Comparison of ENCODE assay signal across 7 mouse cellular contexts in genomic region chr11:103990049-103990557, GRCm38 (mm10). TPM values are rescaled to one million over a fixed set of nuclear protein-coding genes. Genes with fewer than 3 reads are reported as not detected.
DNase-seq lines count a peak whose midpoint lies in the region; ATAC-seq and TF ChIP-seq lines count a peak whose summit lies in the region.
"Not testable (repeated sequence)": the region's sequence is repeated elsewhere in the genome, so short reads cannot be mapped to it uniquely, and the experiment has no call there.

No protein-coding gene starts in this region.

- not testable (repeated sequence) for H3K4me2 ChIP-seq in forebrain, embryonic 12.5 days; heart, embryonic 12.5 days; hindbrain, embryonic 16.5 days (ENCODE audit: low read length); lung, postnatal 0 days (replicated peaks; ENCODE audit: low read depth, low read length); midbrain, embryonic 16.5 days (ENCODE audit: low read length)

- not testable (repeated sequence) for H3K27me3 ChIP-seq in forebrain, embryonic 12.5 days; heart, embryonic 12.5 days (replicated peaks); hindbrain, embryonic 16.5 days (replicated peaks; ENCODE audit: control insufficient read depth, insufficient read depth, low read length); lung, postnatal 0 days (replicated peaks; ENCODE audit: insufficient read depth, low read length); midbrain, embryonic 16.5 days (ENCODE audit: control insufficient read depth, insufficient read depth, low read depth, low read length)

- H3K9ac ChIP-seq in forebrain, embryonic 12.5 days; heart, embryonic 12.5 days; hindbrain, embryonic 16.5 days (ENCODE audit: low read depth, low read length); lung, postnatal 0 days (replicated peaks; ENCODE audit: low read depth); midbrain, embryonic 16.5 days (ENCODE audit: low read depth, low read length): not testable (repeated sequence)

- H3K4me3 ChIP-seq in forebrain, embryonic 12.5 days (replicated peaks); heart, embryonic 12.5 days; hindbrain, embryonic 16.5 days (ENCODE audit: low read length); lung, postnatal 0 days (ENCODE audit: low read depth, low read length); midbrain, embryonic 16.5 days (ENCODE audit: low read depth, low read length): not testable (repeated sequence)

- 9% methylated on average over 12 of the region's 12 CpGs for WGBS in forebrain, embryonic 12.5 days
- 11% methylated on average over 12 of the region's 12 CpGs for WGBS in heart, embryonic 12.5 days
- WGBS in hindbrain, embryonic 16.5 days = 8% methylated on average over 11 of the region's 12 CpGs
- 10% methylated on average over 10 of the region's 12 CpGs for WGBS in lung, postnatal 0 days
- 14% methylated on average over 12 of the region's 12 CpGs for WGBS in midbrain, embryonic 16.5 days

- peak; percentile 75; the same call in 1 of the 2 replicates for ATAC-seq in forebrain, embryonic 12.5 days (ENCODE audit: low FRiP score)
- ATAC-seq in heart, embryonic 12.5 days (ENCODE audit: insufficient number of reproducible peaks, low FRiP score) = peak; percentile 79
- peak; percentile 79 for ATAC-seq in hindbrain, embryonic 16.5 days
- peak; percentile 90 for ATAC-seq in lung, postnatal 0 days
- peak; percentile 73 for ATAC-seq in midbrain, embryonic 16.5 days

- H3K4me1 ChIP-seq in forebrain, embryonic 12.5 days; heart, embryonic 12.5 days (replicated peaks); hindbrain, embryonic 16.5 days (ENCODE audit: control insufficient read depth, insufficient read depth, low read depth, low read length); lung, postnatal 0 days (ENCODE audit: insufficient read depth, low read depth, low read length); midbrain, embryonic 16.5 days (ENCODE audit: control insufficient read depth, insufficient read depth, low read length): not testable (repeated sequence)

- not testable (repeated sequence) for H3K9me3 ChIP-seq in forebrain, embryonic 12.5 days; heart, embryonic 12.5 days (replicated peaks); hindbrain, embryonic 16.5 days (ENCODE audit: control insufficient read depth, low read length); lung, postnatal 0 days (ENCODE audit: low read length); midbrain, embryonic 16.5 days (replicated peaks; ENCODE audit: control insufficient read depth, low read length, poor library complexity, severe bottlenecking)

- not testable (repeated sequence) for H3K27ac ChIP-seq in forebrain, embryonic 12.5 days; heart, embryonic 12.5 days (ENCODE audit: poor library complexity, severe bottlenecking); hindbrain, embryonic 16.5 days (ENCODE audit: low read depth, low read length); lung, postnatal 0 days (ENCODE audit: low read length); midbrain, embryonic 16.5 days (ENCODE audit: low read length)

- TF ChIP-seq EP300 in lung, postnatal 0 days (IDR thresholded peaks at IDR 0.05) = not testable (repeated sequence)

- DNase-seq in adrenal gland, postnatal 10 days = peak; percentile 19
- DNase-seq in kidney, postnatal 36 days = peak; percentile 15 to 47
- peak; percentile 32 for DNase-seq in lung, postnatal 0 days (ENCODE audit: low spot score)

- TF ChIP-seq CTCF in lung, postnatal 0 days (IDR thresholded peaks at IDR 0.05) = not testable (repeated sequence)

- H3K36me3 ChIP-seq in forebrain, embryonic 12.5 days (replicated peaks) = peaks cover 13% of the 10 kb centered on the region
- peaks cover 12% of the 10 kb centered on the region; the same call in 1 of the 2 replicates for H3K36me3 ChIP-seq in heart, embryonic 12.5 days
- not testable (repeated sequence) for H3K36me3 ChIP-seq in hindbrain, embryonic 16.5 days (ENCODE audit: control insufficient read depth, insufficient read depth, low read length); lung, postnatal 0 days (ENCODE audit: insufficient read depth, low read length); midbrain, embryonic 16.5 days (ENCODE audit: control insufficient read depth, insufficient read depth, low read length)

RNA-seq across cellular contexts. Expression of gene Arf2, which starts 23.6 kb away (rescaled TPM):
- total RNA-seq in adrenal gland, postnatal 10 days (2021) = 10 to 100 TPM; 39.5 to 40.1 TPM
- polyA plus RNA-seq in forebrain, embryonic 12.5 days (2016; fragmentation: Nextera tagmentation; extraction: Ambion mirVana) = 134 and 141 TPM in 2 replicates
- polyA plus RNA-seq in heart, embryonic 12.5 days (2016; fragmentation: Nextera tagmentation; extraction: Ambion mirVana) = 60.3 and 65.8 TPM in 2 replicates
- 197 and 200 TPM in 2 replicates for polyA plus RNA-seq in hindbrain, embryonic 16.5 days (2015; fragmentation: Nextera tagmentation; extraction: Ambion mirVana)
- 95.8 and 107 TPM in 2 replicates for polyA plus RNA-seq in lung, postnatal 0 days (2015; fragmentation: Nextera tagmentation; extraction: Ambion mirVana)
- 247 TPM in 2 replicates for polyA plus RNA-seq in midbrain, embryonic 16.5 days (2015; fragmentation: Nextera tagmentation; extraction: Ambion mirVana)

RNA-seq across cellular contexts. Expression of gene Nsf, which starts 36.2 kb away (rescaled TPM):
- total RNA-seq in adrenal gland, postnatal 10 days (2021) = 10 to 100 TPM; 89.5 to 94.1 TPM
- polyA plus RNA-seq in forebrain, embryonic 12.5 days (2016; fragmentation: Nextera tagmentation; extraction: Ambion mirVana) = 69.1 and 78.0 TPM in 2 replicates
- polyA plus RNA-seq in heart, embryonic 12.5 days (2016; fragmentation: Nextera tagmentation; extraction: Ambion mirVana) = 36.4 and 42.5 TPM in 2 replicates
- 220 and 239 TPM in 2 replicates for polyA plus RNA-seq in hindbrain, embryonic 16.5 days (2015; fragmentation: Nextera tagmentation; extraction: Ambion mirVana)
- 44.7 and 47.3 TPM in 2 replicates for polyA plus RNA-seq in lung, postnatal 0 days (2015; fragmentation: Nextera tagmentation; extraction: Ambion mirVana)
- polyA plus RNA-seq in midbrain, embryonic 16.5 days (2015; fragmentation: Nextera tagmentation; extraction: Ambion mirVana) = 223 and 248 TPM in 2 replicates
